Mouse (Mus musculus): ENCODE data around the gene Tbc1d17. TPM values are rescaled to one million over a fixed set of nuclear protein-coding genes. Genes with fewer than 3 reads are reported as not detected.
A peak's percentile ranks its signal among the peaks of the same experiment; 100 is the strongest.

The Tbc1d17 gene
- polyA plus RNA-seq, 1 experiment from 2014 or later: 108 TPM

- H3K27ac ChIP-seq: peak overlapping the region; percentile 98
- 81% methylated on average over 5 of the region's 5 CpGs for WGBS
- peak overlapping the region; percentile 78 for H3K4me3 ChIP-seq
- no peaks in the 10 kb centered on the region for H3K9me3 ChIP-seq
- peak overlapping the region; percentile 77 for H3K9ac ChIP-seq
- H3K4me1 ChIP-seq (replicated peaks): peaks cover 40% of the 10 kb centered on the region
- no peak for ATAC-seq (ENCODE audit: low FRiP score)
- no peaks in the 10 kb centered on the region for H3K27me3 ChIP-seq
- H3K36me3 ChIP-seq: peaks cover 55% of the 10 kb centered on the region
- peak overlapping the region; percentile 86 for H3K4me2 ChIP-seq
Measured at GRCm38 (mm10) chr7:44847772-44848171, 1.1 kb downstream of the Tbc1d17 start.

GRCm38 (mm10) chr7:44846804-44847203 lies 2.1 kb downstream of the Tbc1d17 start:
- Histone ChIP-seq H3K4me2 (0 out of 2 replicates have a peak overlapping the region, but pooled peaks have one; percentile 8), H3K4me1 (replicated peaks) (peaks cover 31% of the 10 kb centered on the region), H3K9ac (no peak overlapping the region), H3K27me3 (peaks cover 8% of the 10 kb centered on the region), H3K36me3 (peaks cover 58% of the 10 kb centered on the region), H3K4me3 (peak overlapping the region; percentile 2; the same call in 1 of the 2 replicates), H3K9me3 (no peaks in the 10 kb centered on the region), H3K27ac (no peak overlapping the region)
- 92% methylated on average over 7 of the region's 7 CpGs for WGBS
- ATAC-seq (ENCODE audit: low FRiP score): no peak

GRCm38 (mm10) chr7:44845006-44845405 lies 3.9 kb downstream of the Tbc1d17 start:
- H3K27ac ChIP-seq: no peak overlapping the region
- no peaks in the 10 kb centered on the region for H3K9me3 ChIP-seq
- no peak overlapping the region for H3K9ac ChIP-seq
- H3K4me3 ChIP-seq: no peak overlapping the region
- no peak for ATAC-seq (ENCODE audit: low FRiP score)
- peaks cover 68% of the 10 kb centered on the region for H3K36me3 ChIP-seq
- 96% methylated on average over 10 of the region's 10 CpGs for WGBS
- no peak overlapping the region for H3K4me2 ChIP-seq
- H3K27me3 ChIP-seq: peaks cover 26% of the 10 kb centered on the region
- H3K4me1 ChIP-seq (replicated peaks): peaks cover 23% of the 10 kb centered on the region

GRCm38 (mm10) chr7:44841825-44842463 lies 6.9 kb downstream of the Tbc1d17 start:
- peaks cover 24% of the 10 kb centered on the region for H3K4me1 ChIP-seq (replicated peaks)
- 94% methylated on average over 8 of the region's 8 CpGs for WGBS
- H3K36me3 ChIP-seq: peaks cover 67% of the 10 kb centered on the region
- H3K4me3 ChIP-seq: no peak overlapping the region
- H3K9ac ChIP-seq: no peak overlapping the region
- no peak overlapping the region for H3K4me2 ChIP-seq
- no peak for ATAC-seq (ENCODE audit: low FRiP score)
- H3K9me3 ChIP-seq: no peaks in the 10 kb centered on the region
- peaks cover 46% of the 10 kb centered on the region for H3K27me3 ChIP-seq
- H3K27ac ChIP-seq: no peak overlapping the region

GRCm38 (mm10) chr7:44840426-44840825 lies 8.5 kb downstream of the Tbc1d17 start:
- Histone ChIP-seq H3K4me3 (no peak overlapping the region), H3K4me2 (peak overlapping the region; percentile 59; the same call in 1 of the 2 replicates), H3K9me3 (no peaks in the 10 kb centered on the region), H3K4me1 (replicated peaks) (peaks cover 19% of the 10 kb centered on the region), H3K27ac (no peak overlapping the region), H3K9ac (peak overlapping the region; percentile 69), H3K36me3 (peaks cover 52% of the 10 kb centered on the region), H3K27me3 (peaks cover 46% of the 10 kb centered on the region)
- WGBS: 52% methylated on average over 14 of the region's 14 CpGs
- ATAC-seq (ENCODE audit: low FRiP score): no peak

GRCm38 (mm10) chr7:44839491-44840191 lies 9.2 kb downstream of the Tbc1d17 start:
- peak; percentile 62 for ATAC-seq (ENCODE audit: low FRiP score)
- Histone ChIP-seq H3K9me3 (no peaks in the 10 kb centered on the region), H3K27me3 (peaks cover 46% of the 10 kb centered on the region), H3K9ac (peak overlapping the region; percentile 69), H3K4me1 (replicated peaks) (peaks cover 19% of the 10 kb centered on the region), H3K4me2 (peak overlapping the region; percentile 59), H3K36me3 (peaks cover 44% of the 10 kb centered on the region), H3K27ac (no peak overlapping the region), H3K4me3 (peak overlapping the region; percentile 36)
- WGBS: under 1% methylated on average over 58 of the region's 58 CpGs

GRCm38 (mm10) chr7:44839171-44839490 lies 9.7 kb downstream of the Tbc1d17 start:
- no peak for ATAC-seq (ENCODE audit: low FRiP score)
- H3K9me3 ChIP-seq: no peaks in the 10 kb centered on the region
- H3K27ac ChIP-seq: no peak overlapping the region
- peak overlapping the region; percentile 59 for H3K4me2 ChIP-seq
- 36% methylated on average over 11 of the region's 11 CpGs for WGBS
- peaks cover 46% of the 10 kb centered on the region for H3K27me3 ChIP-seq
- peaks cover 19% of the 10 kb centered on the region for H3K4me1 ChIP-seq (replicated peaks)
- peaks cover 39% of the 10 kb centered on the region for H3K36me3 ChIP-seq
- peak overlapping the region; percentile 36 for H3K4me3 ChIP-seq
- H3K9ac ChIP-seq: peak overlapping the region; percentile 69

- H3K4me2 ChIP-seq: no peak overlapping the region
- H3K4me1 ChIP-seq (replicated peaks): peaks cover 19% of the 10 kb centered on the region
- no peak for ATAC-seq (ENCODE audit: low FRiP score)
- WGBS: 85% methylated on average over 6 of the region's 6 CpGs
- no peak overlapping the region for H3K4me3 ChIP-seq
- peaks cover 46% of the 10 kb centered on the region for H3K27me3 ChIP-seq
- H3K36me3 ChIP-seq: peaks cover 28% of the 10 kb centered on the region
- H3K9me3 ChIP-seq: no peaks in the 10 kb centered on the region
- no peak overlapping the region for H3K27ac ChIP-seq
- no peak overlapping the region for H3K9ac ChIP-seq
Measured at GRCm38 (mm10) chr7:44838073-44838472, 10.8 kb downstream of the Tbc1d17 start.

- 85% methylated on average over 9 of the region's 9 CpGs for WGBS
- peaks cover 35% of the 10 kb centered on the region for H3K27me3 ChIP-seq
- H3K4me3 ChIP-seq: no peak overlapping the region
- no peak overlapping the region for H3K9ac ChIP-seq
- no peaks in the 10 kb centered on the region for H3K9me3 ChIP-seq
- no peak for ATAC-seq (ENCODE audit: low FRiP score)
- no peak overlapping the region for H3K4me2 ChIP-seq
- H3K27ac ChIP-seq: no peak overlapping the region
- H3K36me3 ChIP-seq: peaks cover 21% of the 10 kb centered on the region
- H3K4me1 ChIP-seq (replicated peaks): peaks cover 19% of the 10 kb centered on the region
Measured at GRCm38 (mm10) chr7:44836423-44837053, 12.3 kb downstream of the Tbc1d17 start.

- Histone ChIP-seq H3K27ac (no peak overlapping the region), H3K27me3 (peaks cover 30% of the 10 kb centered on the region), H3K9ac (no peak overlapping the region), H3K4me3 (no peak overlapping the region), H3K36me3 (peaks cover 21% of the 10 kb centered on the region), H3K9me3 (no peaks in the 10 kb centered on the region), H3K4me2 (no peak overlapping the region), H3K4me1 (replicated peaks) (peaks cover 19% of the 10 kb centered on the region)
- no peak for ATAC-seq (ENCODE audit: low FRiP score)
- 54% methylated on average over 3 of the region's 3 CpGs for WGBS
Measured at GRCm38 (mm10) chr7:44836016-44836404, 12.9 kb downstream of the Tbc1d17 start.

GRCm38 (mm10) chr7:44835373-44836015 lies 13.4 kb downstream of the Tbc1d17 start:
- Histone ChIP-seq H3K4me3 (no peak overlapping the region), H3K36me3 (peaks cover 21% of the 10 kb centered on the region), H3K9me3 (no peaks in the 10 kb centered on the region), H3K4me2 (no peak overlapping the region), H3K4me1 (replicated peaks) (peaks cover 17% of the 10 kb centered on the region), H3K27me3 (peaks cover 25% of the 10 kb centered on the region), H3K27ac (no peak overlapping the region), H3K9ac (no peak overlapping the region)
- no peak for ATAC-seq (ENCODE audit: low FRiP score)
- 82% methylated on average over 1 of the region's 1 CpGs for WGBS

- no peak for ATAC-seq (ENCODE audit: low FRiP score)
- H3K9me3 ChIP-seq: no peaks in the 10 kb centered on the region
- no peaks in the 10 kb centered on the region for H3K27me3 ChIP-seq
- H3K4me2 ChIP-seq: no peak overlapping the region
- H3K4me3 ChIP-seq: no peak overlapping the region
- 81% methylated on average over 4 of the region's 4 CpGs for WGBS
- no peaks in the 10 kb centered on the region for H3K4me1 ChIP-seq (replicated peaks)
- peaks cover 46% of the 10 kb centered on the region for H3K36me3 ChIP-seq
- H3K9ac ChIP-seq: no peak overlapping the region
- H3K27ac ChIP-seq: no peak overlapping the region
Measured at GRCm38 (mm10) chr7:44832763-44833162, 16.1 kb downstream of the Tbc1d17 start.
